In genomic region chr3:132085823-132086350, GRCm38 (mm10) we compare ENCODE assay signal across 8 mouse cellular contexts. TPM values are rescaled to one million over a fixed set of nuclear protein-coding genes. Genes with fewer than 3 reads are reported as not detected.
A peak's percentile ranks its signal among the peaks of the same experiment; 100 is the strongest.
DNase-seq lines count a peak whose midpoint lies in the region; ATAC-seq and TF ChIP-seq lines count a peak whose summit lies in the region.

No protein-coding gene starts in this region.

- H3K27ac ChIP-seq in limb, embryonic 14.5 days (replicated peaks; ENCODE audit: low read depth, low read length) = peak overlapping the region; percentile 85
- no peak overlapping the region for H3K27ac ChIP-seq in stomach, embryonic 15.5 days

- H3K9ac ChIP-seq in limb, embryonic 14.5 days (ENCODE audit: low read depth, low read length, severe bottlenecking) = peak overlapping the region; percentile 57
- peak overlapping the region; percentile 13; the same call in 1 of the 2 replicates for H3K9ac ChIP-seq in stomach, embryonic 15.5 days

- ATAC-seq in limb, embryonic 14.5 days (ENCODE audit: low FRiP score, low read depth) = no peak
- no peak for ATAC-seq in stomach, embryonic 15.5 days (ENCODE audit: insufficient read depth, low FRiP score, low read depth)

- TF ChIP-seq POLR2A in brain, embryonic 14.5 days (IDR thresholded peaks at IDR 0.05; ENCODE audit: borderline replicate concordance, extremely low read depth, insufficient read depth, insufficient read length, poor library complexity, severe bottlenecking) = no peak
- TF ChIP-seq POLR2A in limb, embryonic 14.5 days (IDR thresholded peaks at IDR 0.05; ENCODE audit: borderline replicate concordance, extremely low read depth, insufficient read depth, insufficient read length) = no peak

- H3K9me3 ChIP-seq in limb, embryonic 14.5 days (ENCODE audit: control insufficient read depth, low read length) = no peaks in the 10 kb centered on the region
- no peaks in the 10 kb centered on the region for H3K9me3 ChIP-seq in stomach, embryonic 15.5 days

- no peaks in the 10 kb centered on the region for H3K27me3 ChIP-seq in limb, embryonic 14.5 days (ENCODE audit: control insufficient read depth, insufficient read depth, low read length)
- H3K27me3 ChIP-seq in stomach, embryonic 15.5 days (replicated peaks) = peaks cover 23% of the 10 kb centered on the region

- no peaks in the 10 kb centered on the region for H3K36me3 ChIP-seq in limb, embryonic 14.5 days (ENCODE audit: control insufficient read depth, insufficient read depth, low read length)
- H3K36me3 ChIP-seq in stomach, embryonic 15.5 days = no peaks in the 10 kb centered on the region

- TF ChIP-seq CTCF in brain, embryonic 14.5 days (IDR thresholded peaks at IDR 0.05; ENCODE audit: borderline replicate concordance, extremely low read depth, insufficient read depth, insufficient read length) = no peak

- peak overlapping the region; percentile 93 for H3K4me2 ChIP-seq in limb, embryonic 14.5 days (replicated peaks; ENCODE audit: low read depth, low read length, severe bottlenecking)
- peak overlapping the region; percentile 80 for H3K4me2 ChIP-seq in stomach, embryonic 15.5 days

- H3K4me1 ChIP-seq in limb, embryonic 14.5 days (ENCODE audit: control insufficient read depth, insufficient read depth, low read length) = peaks cover 6% of the 10 kb centered on the region; the same call in 1 of the 2 replicates
- peaks cover 22% of the 10 kb centered on the region; the same call in 1 of the 2 replicates for H3K4me1 ChIP-seq in stomach, embryonic 15.5 days

- under 1% methylated on average over 22 of the region's 23 CpGs for WGBS in limb, embryonic 14.5 days
- under 1% methylated on average over 23 of the region's 23 CpGs for WGBS in stomach, embryonic 15.5 days

- DNase-seq in kidney, adult 18-20 months = peak; percentile 50
- no peak for DNase-seq in kidney, postnatal 14 days
- peak; percentile 35 for DNase-seq in brain, embryonic 14.5 days (ENCODE audit: low read depth)
- DNase-seq in gastrocnemius, postnatal 14 days = peak; percentile 22
- DNase-seq in limb, embryonic 14.5 days (ENCODE audit: low spot score) = peak; percentile 36
- no peak for DNase-seq in ovary, postnatal 36 days (ENCODE audit: low spot score)
- DNase-seq in cerebellum, adult 11-12 months = no peak

- H3K4me3 ChIP-seq in limb, embryonic 14.5 days (replicated peaks; ENCODE audit: low read length) = peak overlapping the region; percentile 62
- peak overlapping the region; percentile 41 for H3K4me3 ChIP-seq in stomach, embryonic 15.5 days (replicated peaks)

- intact Hi-C loops in gastrocnemius, postnatal 14 days (cut with DNase I; ENCODE audit: low total_unique reads) = loop anchor here (10.0 kb wide), 1 partner anchor 111 kb away; no protein-coding TSS in a partner anchor

RNA-seq across cellular contexts. Expression of gene Dkk2, which starts 0.8 kb away (rescaled TPM):
- polyA plus RNA-seq in brain, embryonic 14.5 days (2012; rRNA removed) = 1.6 and 2.6 TPM in 2 replicates
- 1 to 10 TPM; 7.4 to 8.0 TPM for total RNA-seq in gastrocnemius, postnatal 14 days (2021)
- 55.5 and 63.1 TPM in 2 replicates for polyA plus RNA-seq in limb, embryonic 14.5 days (2012; rRNA removed)
- 69.3 and 84.6 TPM in 2 replicates for polyA plus RNA-seq in limb, embryonic 14.5 days (2014; fragmentation: Nextera tagmentation; extraction: Ambion mirVana)
- 9.8 and 10.3 TPM in 2 replicates for polyA plus RNA-seq in stomach, embryonic 15.5 days (2015; fragmentation: Nextera tagmentation; extraction: Ambion mirVana)

Comparison
In these comparisons a context has a peak if more than half of its experiments do, and no peak if none do; other contexts are left out.
1. DNase-seq: peak in kidney, adult 18-20 months (single experiment), brain, embryonic 14.5 days (single experiment), gastrocnemius, postnatal 14 days (single experiment) and limb, embryonic 14.5 days (single experiment); none in kidney, postnatal 14 days (single experiment), ovary, postnatal 36 days (single experiment) and cerebellum, adult 11-12 months (single experiment).